Mouse (Mus musculus) ZHBTc4 (cell line): Measurements from ENCODE around the gene Itgae.
"Not testable (repeated sequence)": the region's sequence is repeated elsewhere in the genome, so short reads cannot be mapped to it uniquely, and the experiment has no call there.

ENCODE experiments used
- DNase-seq: peaks from one replicate; pipeline ENCODE4 v3.0.0-alpha.2; 2011; ENCODE audit warnings: low read depth, low spot score

Gene Itgae

DNA sequence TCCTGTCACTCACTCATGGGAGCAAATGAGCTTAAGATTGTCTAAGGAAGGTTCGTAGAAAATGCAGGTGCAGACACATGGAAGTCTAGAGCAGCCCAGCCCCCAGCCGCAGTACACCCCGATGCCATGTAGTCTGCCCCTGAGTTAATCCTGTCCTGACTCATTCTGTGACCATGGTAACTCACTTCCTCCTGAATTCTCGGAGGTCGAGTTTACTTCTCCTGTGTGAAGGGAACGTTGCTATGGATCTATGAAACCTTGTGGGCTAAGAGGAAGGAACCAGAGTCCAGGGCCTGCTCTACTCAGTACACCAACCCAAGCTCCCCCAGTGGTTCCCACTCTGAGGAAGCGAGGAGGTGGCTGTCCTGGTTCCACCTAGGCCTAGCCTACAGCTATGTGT is 2.5 kb downstream of the Itgae start:
- no peak for DNase-seq

DNA sequence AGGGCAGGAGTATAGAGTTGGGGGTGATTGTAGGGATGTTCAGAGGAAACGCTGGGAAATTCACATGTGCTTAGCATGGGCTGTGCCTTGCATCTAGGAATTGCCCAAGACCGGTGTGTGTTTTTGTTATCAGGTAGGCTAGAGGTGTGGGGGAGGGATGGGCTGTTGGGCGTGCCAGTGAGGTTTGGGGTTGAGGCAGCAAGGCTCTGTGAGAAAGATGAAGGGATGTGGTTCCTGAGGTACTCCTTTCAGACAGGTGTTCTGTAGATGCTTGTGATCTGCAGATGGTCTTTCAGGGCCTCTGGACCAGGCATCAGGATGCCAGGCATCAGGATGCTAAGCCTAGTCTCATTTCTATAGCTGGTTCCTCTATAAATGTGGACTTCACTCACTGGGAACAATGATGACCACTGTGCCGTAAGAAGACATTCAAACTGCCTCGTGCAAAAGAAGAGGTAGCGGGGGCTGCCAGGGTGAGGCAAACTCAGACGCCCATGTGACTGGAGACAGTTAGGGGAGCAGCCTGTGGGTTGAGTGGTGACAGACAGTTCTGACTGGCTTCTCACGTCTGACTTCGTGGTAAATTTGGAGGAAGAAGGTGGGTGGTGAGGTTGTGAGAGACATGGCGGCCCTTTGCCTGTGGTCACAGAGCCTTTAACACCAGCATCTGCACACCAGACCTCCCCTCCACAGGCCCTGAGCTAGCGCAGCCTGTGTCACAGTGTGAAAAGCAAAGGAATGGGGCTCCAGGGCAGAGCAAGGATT is 4.0 kb downstream of the Itgae start:
- no peak for DNase-seq

DNA sequence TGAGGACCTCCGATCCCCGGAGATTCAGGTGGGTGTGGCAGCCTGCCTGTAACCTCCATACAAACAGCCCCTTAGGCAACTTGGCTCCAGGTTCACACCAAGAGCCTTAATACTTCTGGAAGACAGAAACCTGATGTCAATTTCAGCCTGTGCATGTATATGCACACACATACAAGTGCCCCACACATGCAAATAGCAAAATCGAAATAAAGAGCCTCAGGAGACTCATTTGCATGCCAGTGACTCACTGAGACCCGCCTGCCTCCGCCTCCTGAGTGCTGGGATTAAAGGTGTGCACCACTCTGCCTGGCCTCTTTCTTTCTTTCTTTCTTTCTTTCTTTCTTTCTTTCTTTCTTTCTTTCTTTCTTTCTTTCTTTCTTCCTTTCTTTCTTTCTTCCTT is 8.5 kb downstream of the Itgae start:
- DNase-seq: peak; percentile 25

DNA sequence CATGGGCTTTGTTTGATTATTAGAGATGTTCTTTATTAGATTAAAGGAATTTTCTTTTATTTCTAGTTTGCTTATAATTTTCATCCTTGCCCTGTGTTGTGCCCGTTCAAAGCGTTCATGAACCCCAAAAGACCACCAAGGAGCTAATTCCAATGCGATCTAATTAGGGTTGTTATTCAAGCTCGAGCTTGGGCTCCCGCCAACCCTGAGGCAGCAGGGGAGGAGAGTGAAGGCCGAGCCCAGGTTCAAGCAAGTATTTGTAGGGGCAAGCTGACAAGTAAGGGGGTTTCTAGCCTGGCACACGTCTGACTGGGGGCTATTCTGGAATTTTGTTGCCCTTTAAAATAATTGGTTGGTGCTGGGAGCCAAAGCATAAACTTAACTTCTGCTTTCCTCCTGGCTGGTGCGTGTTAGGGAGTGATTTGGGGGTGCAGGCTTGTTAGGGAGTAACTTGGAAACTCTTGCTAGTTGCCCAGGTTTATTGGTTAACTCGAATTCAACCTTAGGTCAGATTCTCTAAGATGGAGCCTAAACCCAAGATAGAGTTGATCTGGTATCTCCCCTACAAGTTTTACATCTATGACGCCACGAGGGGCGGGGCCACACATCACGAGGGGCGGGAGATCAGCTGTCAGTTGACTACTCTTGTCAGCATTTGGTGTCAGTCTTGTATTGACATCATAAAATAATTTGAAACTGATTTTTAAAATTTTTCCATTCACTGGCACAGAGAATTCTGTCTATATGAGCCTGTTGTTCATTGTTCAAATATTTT is 9.8 kb downstream of the Itgae start:
- no peak for DNase-seq

DNA sequence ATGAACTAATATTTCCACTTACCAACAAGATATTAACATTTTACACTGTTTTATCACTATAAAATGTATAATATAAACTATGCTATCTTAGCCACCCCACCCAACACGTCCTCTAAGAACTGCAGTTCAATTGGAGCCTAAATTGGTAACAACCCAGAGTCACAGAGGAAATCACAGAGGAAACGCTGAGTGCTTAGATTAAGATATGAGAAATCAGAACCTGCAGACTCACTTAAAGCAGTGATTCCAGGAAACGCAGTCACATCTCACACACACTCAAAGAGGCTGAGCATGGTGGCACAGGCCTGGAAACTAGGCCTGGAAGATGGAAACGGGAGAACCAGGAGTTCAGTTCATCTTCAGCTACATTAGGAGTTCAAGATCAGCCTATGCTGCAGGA is 10.9 kb downstream of the Itgae start:
- DNase-seq: no peak

DNA sequence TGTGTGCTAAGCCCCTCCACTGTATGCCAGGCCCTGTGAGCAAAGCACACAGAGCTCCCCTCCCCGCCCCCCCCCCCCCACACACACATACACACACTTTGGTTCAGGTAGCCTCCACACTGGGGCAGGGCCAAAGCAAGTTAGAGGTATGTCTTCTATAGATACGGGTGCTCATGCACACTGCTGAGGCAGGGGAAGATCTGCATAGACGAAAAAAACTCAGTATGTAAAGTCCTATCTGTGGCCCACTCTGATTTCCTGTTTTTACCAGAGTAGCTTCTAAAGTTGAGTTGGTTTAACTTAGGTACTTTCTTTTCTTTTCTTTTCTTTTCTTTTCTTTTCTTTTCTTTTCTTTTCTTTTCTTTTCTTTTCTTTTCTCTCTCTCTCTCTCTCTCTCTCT is 14.9 kb downstream of the Itgae start:
- DNase-seq: no peak

DNA sequence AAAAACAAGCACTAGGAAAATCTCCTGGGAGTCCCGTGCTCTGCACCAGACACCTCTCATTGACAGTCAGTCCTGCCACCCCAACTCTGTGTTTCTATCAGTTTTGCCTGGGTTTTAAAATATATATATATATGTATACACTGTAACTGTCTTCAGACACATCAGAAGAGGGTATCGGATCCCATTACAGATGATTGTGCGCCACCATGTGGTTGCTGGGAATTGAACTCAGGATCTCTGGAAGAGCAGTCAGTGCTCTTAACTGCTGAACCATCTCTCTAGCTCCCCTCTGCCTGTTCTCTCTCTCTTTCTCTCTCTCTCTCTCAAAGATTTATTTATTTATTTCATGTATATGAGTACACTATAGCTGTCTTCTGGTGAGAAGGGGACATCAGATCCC is 17.0 kb downstream of the Itgae start:
- DNase-seq: not testable (repeated sequence)

DNA sequence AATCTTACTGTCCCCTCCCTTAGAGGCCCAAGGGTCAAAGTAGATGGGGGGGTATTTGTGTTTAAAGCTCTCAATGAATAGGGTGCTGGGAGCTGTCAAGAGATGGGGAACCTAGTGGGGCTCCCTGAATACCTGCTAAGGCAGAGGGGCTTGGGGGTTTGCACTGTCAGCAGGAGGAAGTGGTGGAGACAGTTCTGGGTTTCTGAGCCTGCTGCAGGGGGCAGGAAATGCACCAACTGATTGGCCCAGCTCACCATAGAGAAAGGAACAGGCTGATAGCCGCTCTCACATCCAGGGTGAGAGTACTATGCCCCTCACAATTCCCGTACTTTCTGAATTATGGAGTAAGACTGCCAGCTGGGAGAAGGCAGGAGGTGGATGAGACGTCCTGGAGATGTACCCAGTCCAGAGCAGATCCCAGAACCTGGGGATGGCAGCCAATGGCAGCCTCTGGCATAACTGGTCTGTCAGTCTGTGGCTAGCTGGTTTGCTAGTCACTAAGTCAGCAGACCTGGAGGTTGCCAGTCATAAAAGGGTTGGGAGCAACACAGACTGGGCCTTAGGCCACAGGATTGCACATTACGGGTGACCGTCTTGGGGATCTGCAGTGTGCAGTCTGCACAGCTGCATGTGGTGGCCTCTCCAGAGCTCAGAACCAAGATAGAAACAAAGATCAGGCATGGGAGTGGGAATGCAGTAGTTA is 18.0 kb downstream of the Itgae start:
- DNase-seq: no peak

DNA sequence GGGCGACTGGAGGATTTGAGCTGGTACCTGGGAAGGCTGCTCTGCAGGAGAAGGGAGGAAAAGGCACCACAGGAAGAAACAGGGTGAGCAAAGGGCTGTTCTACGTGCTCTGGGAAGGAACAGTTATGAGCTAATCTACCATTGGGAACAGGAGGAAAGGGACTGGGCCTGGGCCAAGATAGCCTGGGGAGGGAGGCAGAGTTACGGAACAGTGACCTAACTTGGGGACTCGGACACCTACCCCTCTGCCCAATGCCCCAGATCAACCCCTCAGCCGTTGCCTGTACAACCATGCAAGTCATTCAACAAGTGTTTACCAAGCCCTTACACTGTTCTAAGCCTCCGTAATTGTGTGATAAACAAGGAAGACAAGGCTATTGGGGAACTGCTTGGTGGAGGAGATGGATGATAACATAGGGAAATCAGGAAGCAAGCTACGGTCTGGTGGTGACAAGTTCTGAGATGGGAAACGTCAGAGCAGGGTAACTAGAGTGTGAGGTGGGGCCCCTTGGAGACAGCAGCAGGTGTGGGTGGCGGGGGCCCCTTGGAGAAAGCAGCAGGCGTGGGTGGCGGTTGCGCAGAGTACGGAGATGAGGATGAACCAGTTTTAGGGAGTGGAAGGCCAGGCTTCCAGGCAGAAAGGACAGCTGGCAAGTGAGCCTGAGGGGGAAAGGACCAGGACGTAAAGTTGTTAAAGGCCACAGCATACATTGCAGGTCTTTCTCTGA is 18.7 kb downstream of the Itgae start:
- DNase-seq: no peak

DNA sequence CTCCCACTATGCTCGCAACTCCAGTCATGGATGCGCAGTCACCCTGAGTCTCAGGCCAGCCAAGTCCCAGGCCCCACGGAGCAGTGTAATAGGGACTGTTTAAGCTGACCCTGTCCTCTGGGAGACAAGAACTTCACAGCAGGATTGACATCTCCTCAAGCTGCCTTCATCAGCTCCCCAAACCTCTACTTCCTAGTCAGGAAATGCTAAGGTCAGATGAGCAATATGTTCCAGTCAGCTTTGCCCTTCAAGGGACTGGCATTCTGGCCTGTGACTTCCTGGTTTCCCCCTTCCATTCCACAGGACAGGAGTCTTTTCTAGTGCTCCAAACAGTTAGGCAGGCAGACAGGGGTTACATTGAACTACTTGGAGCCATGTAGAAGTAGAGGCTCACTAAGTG is 19.6 kb downstream of the Itgae start:
- no peak for DNase-seq

DNA sequence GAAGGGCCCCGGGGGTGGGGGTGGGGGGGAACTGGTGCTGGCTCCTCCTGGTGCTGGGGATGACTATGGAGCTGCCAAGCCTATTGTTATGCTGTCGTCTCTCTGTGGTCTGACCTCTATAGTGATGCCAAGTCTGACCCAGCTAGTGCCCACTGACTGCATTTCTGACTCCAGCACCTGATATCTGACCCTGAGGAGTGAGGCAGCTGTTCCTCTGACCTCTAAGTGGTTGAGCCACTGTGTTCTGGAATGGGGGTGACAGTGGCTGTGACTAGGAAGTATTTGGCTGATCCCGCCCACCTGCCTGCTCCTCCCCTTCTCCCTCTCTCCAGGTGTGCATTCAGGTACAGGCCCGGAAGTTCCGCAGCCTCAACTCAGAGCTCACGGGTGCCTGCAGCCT is 21.0 kb downstream of the Itgae start:
- no peak for DNase-seq

DNA sequence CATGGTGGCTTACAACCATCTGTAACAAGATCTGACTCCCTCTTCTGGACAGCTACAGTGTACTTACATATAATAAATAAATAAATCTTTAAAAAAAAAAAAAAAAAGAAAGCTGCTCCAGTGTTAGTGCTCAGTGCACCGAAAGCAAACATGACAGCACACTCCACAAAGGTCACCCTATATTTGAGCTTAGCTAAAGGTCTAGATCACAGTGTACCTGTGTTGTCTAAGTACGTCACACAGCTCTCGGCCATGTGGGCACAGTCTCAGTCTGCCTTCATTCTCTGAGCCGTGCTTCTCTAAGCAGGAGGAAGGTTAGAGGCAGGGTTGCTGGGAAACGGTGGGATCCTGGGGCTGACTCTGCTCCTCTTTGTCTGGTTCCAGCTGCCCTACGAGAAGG is 36.1 kb downstream of the Itgae start:
- no peak for DNase-seq

DNA sequence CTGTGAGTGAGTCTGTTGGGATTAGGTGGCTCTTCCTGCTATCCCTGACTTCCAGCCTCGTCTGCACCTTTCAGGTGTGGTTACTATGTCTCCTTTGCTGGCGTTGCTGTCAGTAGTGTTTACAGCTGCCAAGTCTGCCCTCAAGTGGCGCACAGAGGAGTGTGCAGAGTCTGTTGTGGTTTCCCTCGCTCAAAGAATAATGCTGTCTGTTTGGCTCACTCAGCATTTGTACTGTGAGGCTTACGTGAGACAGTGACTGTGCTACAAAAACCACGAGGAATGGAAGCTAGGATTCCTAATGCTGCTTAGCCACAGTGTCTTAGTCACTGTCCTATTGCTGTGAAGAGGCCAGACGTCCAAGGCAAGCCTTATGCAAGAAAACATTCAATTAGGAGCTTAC is 40.6 kb downstream of the Itgae start:
- DNase-seq: peak; percentile 63

DNA sequence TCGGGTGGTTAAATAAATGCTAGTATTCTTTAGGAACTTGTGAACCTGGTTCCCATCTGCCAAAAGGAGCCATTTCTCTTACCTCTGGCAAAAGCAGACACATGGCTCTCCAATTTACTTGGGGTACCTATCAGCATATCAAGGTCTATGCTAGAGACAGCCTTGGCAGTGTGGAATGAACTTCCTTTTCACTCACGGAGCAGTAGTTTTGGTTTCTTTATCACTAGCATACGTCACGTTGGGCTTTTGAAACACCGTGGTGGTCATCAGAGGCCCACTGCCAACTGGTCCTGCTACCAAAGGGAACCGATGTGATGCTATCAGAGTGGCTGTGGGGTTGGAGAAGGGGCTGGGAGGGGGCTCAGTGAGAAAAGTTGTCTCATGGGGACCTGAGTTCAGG is 42.6 kb downstream of the Itgae start:
- DNase-seq: no peak

DNA sequence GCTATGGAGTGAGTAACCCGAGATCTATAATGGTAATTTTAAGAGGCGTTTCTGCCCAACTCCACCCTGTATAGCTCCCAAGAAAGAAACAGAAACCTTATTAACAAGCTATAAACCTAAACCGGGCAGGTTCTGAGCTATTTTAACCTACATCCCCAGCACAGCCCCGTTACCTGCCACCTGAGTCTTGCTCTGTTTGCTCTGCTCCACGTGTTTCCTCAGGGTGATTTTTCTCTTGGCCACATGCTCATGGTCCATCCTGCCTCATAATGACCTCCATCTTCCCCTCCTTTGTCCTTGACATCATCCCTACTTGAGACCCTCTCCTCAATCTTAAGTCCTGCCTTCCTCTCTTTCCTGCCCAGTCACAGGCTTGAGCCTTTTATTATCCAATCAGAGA is 43.8 kb downstream of the Itgae start:
- no peak for DNase-seq

DNA sequence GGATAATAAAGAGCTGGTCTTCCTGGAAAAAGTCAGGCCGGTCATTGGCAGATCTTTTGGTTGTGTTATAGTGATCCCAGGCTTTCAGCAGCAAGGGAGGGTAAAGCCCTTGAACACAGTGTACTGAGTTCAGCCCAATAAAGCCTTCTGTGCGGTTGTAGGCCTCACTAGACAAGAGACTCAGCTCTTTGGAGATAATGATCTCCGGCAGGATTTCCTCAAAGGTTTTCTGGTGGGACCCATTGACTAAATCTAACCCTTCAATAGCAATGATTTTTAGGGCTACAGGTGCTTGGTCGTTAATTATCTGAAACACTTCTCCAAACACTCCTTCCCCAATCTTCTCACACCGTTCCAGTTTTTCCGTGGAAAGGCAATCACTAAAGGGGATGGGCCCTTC is 46.2 kb downstream of the Itgae start:
- DNase-seq: no peak

DNA sequence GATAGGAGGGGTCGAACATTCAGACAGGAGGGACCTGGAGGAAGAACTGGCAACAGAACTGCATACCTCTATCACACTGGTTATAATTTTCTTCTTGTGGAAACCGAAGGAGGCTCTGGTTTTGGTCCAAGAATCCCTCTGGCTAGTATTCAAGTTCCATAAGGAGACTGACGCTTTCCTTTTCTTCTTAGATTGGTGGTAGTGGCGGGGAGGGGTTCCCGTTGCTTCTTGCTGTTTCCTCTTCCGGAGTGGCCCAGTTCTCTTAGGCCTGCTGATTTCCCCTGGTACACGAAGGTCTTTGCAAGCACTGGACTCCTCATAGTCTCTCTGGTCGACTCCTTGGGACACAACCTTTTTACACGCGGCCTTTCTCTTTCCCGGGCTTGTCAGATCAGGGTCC is 46.7 kb downstream of the Itgae start:
- no peak for DNase-seq

DNA sequence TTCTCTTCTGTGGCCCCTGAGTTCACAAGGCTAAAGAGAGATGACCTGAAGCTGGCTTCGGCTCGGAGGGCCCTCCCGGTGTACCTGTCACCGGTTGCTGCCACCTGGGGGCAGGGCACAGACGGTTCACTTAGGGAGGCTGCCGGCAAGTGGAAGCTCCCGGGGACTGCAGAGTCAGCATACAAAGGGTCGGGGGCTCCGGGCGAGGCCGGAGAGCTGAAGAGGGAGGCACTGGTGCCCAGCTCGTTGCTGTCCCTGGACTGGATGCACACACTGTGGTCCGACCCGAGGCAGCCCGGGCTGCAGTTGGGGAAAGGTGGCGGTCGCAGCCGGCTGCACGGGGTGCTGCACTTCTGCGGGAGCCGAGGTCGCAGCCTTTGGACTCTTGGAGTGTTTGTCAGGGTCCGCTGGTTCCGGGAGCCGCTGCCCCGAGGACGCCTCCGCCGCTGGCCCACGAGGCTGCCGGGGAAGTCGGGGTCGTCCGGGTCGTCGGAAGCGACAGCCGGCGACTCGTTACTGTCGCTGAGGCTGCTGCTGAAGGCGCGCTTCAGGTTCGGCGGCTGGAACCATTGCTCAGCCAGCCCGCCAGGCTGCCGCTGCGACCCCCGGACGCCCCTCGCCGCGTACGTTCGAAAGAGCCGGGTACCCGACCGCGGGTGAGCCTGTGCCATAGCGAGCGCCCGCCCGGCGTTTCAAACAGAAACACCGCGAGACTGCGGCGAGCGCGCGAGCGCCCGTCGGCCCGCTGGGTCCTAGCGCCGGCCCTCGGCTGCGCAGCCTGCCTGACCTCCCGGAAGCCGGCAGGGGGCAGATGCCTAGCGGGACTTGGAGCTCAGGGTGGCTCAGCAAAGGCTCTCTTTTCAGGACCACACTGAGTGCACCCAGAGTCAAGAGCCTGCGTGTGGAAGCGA is 47.5 kb downstream of the Itgae start, which contains the start of gene Haspin:
TSS of gene Haspin (minus strand) at position 704 of the 911 bp plus-strand sequence.
- peak; percentile 97 for DNase-seq

DNA sequence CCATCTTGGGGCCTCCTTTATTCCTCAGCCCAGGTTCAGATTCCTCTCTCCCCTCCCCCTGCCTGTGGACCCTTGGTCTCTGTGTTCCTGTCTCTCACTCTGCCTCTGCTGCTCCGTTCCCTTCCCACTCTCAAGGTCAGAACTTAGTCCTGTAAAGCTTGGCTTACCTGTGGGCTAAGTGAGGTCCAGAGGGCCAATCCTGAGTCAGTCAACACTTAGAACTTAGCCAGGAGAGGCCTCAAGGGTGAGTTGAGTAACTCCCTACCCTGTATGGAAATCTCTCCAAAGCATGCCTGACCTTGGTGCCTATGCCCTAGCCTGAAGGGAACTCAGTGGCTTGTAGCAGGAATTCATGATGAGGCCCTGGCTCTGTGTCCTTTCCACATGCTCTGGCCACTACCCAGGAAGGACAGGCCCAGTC is 53.9 kb downstream of the Itgae start:
- peak; percentile 51 for DNase-seq

DNA sequence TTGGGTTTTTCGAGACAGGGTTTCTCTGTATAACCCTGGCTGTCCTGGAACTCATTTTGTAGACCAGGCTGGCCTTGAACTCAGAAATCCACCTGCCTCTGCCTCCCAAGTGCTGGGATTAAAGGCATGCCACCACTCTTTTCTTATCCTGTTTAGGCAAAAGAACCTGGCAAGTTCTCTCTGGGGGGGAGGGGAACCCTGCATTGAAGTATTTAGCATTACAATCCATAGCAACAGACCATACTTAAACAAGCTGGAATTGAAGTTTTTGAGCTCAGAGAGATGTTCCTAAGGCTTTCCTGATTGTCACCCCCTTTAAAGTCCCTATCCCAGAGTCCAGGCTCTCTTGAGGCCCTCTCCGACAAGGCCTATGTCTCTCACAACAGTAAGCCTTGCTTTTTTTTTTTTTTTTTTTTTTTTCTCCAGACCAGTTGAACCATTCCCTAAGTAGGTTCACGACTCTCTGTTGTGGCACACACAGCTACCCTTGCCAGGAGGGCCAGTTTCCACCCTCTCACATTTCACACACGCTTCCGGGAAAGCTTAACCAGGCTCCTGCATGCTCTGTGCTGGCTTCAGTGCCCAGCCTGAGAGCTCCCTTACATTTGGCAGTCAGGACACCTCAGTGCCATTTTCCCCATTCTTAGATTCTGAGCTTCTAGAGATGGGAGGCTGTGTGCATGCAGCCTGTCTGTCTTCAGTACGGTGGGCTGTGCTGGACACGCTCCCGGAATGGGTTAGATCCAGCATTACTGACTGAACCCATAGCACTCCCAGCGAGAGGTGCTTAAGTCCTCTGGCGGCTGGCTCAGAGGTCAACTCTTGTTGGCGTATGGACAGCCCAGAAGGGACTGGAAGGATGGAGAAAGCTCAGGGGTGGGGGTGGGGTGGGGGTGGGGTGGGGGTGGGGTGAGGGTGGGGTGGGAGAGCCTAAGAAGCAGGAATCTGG is 55.9 kb downstream of the Itgae start:
- DNase-seq: peak; percentile 73
